Mouse (Mus musculus) limb, embryonic 14.5 days (tissue): ENCODE data around the gene Fam126a. TPM values are rescaled to one million over a fixed set of nuclear protein-coding genes. Genes with fewer than 3 reads are reported as not detected.
"Not testable (repeated sequence)": the region's sequence is repeated elsewhere in the genome, so short reads cannot be mapped to it uniquely, and the experiment has no call there.

Experiments
- ATAC-seq: fragments of 200-750 bp; cut with Nextera tagmentation; 2 replicates; pipeline ENCODE4 v1.8.0; 2017; ENCODE audit warnings: low read depth, moderate number of reproducible peaks, moderate TSS enrichment; ENCODE audit not compliant: low FRiP score
- DNase-seq: peaks from one replicate; pipeline ENCODE4 v3.0.0-alpha.2; 2015; ENCODE audit warnings: low spot score
- H3K27ac ChIP-seq: fragments of 300-500 bp; sonication (generic); replicated peaks from 2 replicates; pipeline ENCODE4 v1.5.1; 2014; ENCODE audit warnings: low read depth, mild to moderate bottlenecking, low read length, moderate library complexity, mixed read lengths
- H3K27me3 ChIP-seq: fragments of 300-500 bp; sonication (generic); 2 replicates; pipeline ENCODE4 v1.6.1; 2014; ENCODE audit warnings: low read length, mixed read lengths; ENCODE audit not compliant: control insufficient read depth, insufficient read depth
- H3K36me3 ChIP-seq: fragments of 300-500 bp; sonication (generic); 2 replicates; pipeline ENCODE4 v1.6.1; 2014; ENCODE audit warnings: mild to moderate bottlenecking, low read length, moderate library complexity, mixed read lengths; ENCODE audit not compliant: control insufficient read depth, insufficient read depth
- H3K4me1 ChIP-seq: fragments of 300-500 bp; sonication (generic); 2 replicates; pipeline ENCODE4 v1.6.1; 2014; ENCODE audit warnings: antibody characterized with exemption, low read length, mixed read lengths; ENCODE audit not compliant: control insufficient read depth, insufficient read depth
- H3K4me2 ChIP-seq: fragments of 300-500 bp; sonication (generic); replicated peaks from 2 replicates; pipeline ENCODE4 v1.6.1; 2014; ENCODE audit warnings: low read depth, mild to moderate bottlenecking, low read length, moderate library complexity; ENCODE audit not compliant: severe bottlenecking
- H3K4me3 ChIP-seq: fragments of 300-500 bp; sonication (generic); replicated peaks from 2 replicates; pipeline ENCODE4 v1.5.1; 2014; ENCODE audit warnings: low read length
- H3K9ac ChIP-seq: fragments of 300-500 bp; sonication (generic); 2 replicates; pipeline ENCODE4 v1.6.1; 2014; ENCODE audit warnings: mild to moderate bottlenecking, low read depth, low read length, moderate library complexity; ENCODE audit not compliant: severe bottlenecking
- H3K9me3 ChIP-seq: fragments of 300-500 bp; sonication (generic); 2 replicates; pipeline ENCODE4 v1.6.1; 2016; ENCODE audit warnings: low read length; ENCODE audit not compliant: control insufficient read depth
- POLR2A ChIP-seq: fragments of 200-500 bp; IDR thresholded peaks from 2 replicates; pipeline ENCODE4 v1.8.0; 2012; ENCODE audit warnings: inconsistent platforms, mild to moderate bottlenecking, moderate library complexity, borderline replicate concordance; ENCODE audit not compliant: insufficient read depth, insufficient read length; ENCODE audit errors: extremely low read depth
- WGBS: fragments of 180-500 bp; shearing (Covaris S2); extraction: QIAGEN DNeasy Blood & Tissue Kit; methylation state at CpG from one replicate; pipeline ENCODE4 v1.1.7; 2014; 5-methylcytosine and 5-hydroxymethylcytosine counted together
- polyA plus RNA-seq, 2 experiments: library from polyadenylated mRNA; depleted of rRNA in 1 of 2; stranded (reverse) in 1 of 2; unstranded in 1 of 2; fragments of >200 nt; fragmentation: Nextera tagmentation in 1 of 2; extraction: Ambion mirVana in 1 of 2; gene quantifications; 2 replicates each; pipeline versions ENCODE4 v1.2.1 to v1.2.3; 2012 to 2014

Fam126a gene
- polyA plus RNA-seq, 2 experiments = 23.4 to 38.5 TPM

DNA sequence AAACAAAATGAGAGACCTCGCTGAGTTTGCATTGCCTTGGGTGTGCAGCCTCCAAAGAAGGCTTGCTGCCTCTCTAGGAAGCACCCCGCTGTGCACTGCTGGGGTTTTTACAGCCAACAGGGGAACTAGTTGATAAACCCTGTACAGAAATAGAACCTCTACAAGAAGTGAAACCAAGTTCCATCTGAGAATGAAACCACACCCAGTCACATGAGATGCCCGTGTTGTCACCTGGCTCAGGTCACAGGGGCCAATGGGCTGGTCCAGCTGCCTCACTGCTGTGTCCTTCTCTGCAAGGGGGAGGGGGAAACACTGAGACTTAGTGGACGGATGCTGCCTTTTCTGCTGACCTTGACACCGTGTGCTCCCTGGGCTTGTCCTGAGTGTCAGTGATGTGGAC lies 156.0 kb downstream of the Fam126a start:
- no peak for TF ChIP-seq POLR2A
- WGBS = 66% methylated on average over 5 of the region's 5 CpGs
- Histone ChIP-seq H3K4me3 (no peak overlapping the region), H3K27ac (no peak overlapping the region), H3K4me1 (no peaks in the 10 kb centered on the region), H3K4me2 (no peak overlapping the region), H3K9me3 (no peaks in the 10 kb centered on the region), H3K27me3 (no peaks in the 10 kb centered on the region), H3K9ac (no peak overlapping the region), H3K36me3 (no peaks in the 10 kb centered on the region)
- ATAC-seq (no peak), DNase-seq (no peak)

DNA sequence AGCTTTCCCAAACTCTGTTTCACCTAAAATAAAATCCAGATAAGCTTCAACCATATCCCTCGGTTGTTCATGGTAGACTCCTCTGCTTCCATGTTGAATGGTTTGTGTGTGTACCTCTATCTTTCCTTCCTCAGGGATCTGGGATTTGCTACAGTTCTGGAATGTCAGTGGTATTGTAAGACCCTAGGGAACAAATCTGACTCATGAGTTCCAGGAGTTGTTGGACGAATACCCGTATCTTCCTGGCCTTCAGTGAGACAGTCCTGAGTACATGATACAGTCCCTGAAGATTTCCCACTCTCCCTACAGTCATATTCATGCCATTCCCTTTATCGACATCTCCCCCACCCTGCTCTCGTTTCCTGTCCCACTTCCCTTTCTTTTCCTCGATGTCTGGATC lies 157.9 kb downstream of the Fam126a start:
- TF ChIP-seq POLR2A = no peak
- no peak for DNase-seq
- 76% methylated on average over 6 of the region's 6 CpGs for WGBS
- no peak overlapping the region for H3K4me2 ChIP-seq
- no peaks in the 10 kb centered on the region for H3K36me3 ChIP-seq
- no peak overlapping the region for H3K27ac ChIP-seq
- no peaks in the 10 kb centered on the region for H3K4me1 ChIP-seq
- no peaks in the 10 kb centered on the region for H3K9me3 ChIP-seq
- ATAC-seq = no peak
- H3K9ac ChIP-seq = no peak overlapping the region
- no peaks in the 10 kb centered on the region for H3K27me3 ChIP-seq
- H3K4me3 ChIP-seq = no peak overlapping the region

DNA sequence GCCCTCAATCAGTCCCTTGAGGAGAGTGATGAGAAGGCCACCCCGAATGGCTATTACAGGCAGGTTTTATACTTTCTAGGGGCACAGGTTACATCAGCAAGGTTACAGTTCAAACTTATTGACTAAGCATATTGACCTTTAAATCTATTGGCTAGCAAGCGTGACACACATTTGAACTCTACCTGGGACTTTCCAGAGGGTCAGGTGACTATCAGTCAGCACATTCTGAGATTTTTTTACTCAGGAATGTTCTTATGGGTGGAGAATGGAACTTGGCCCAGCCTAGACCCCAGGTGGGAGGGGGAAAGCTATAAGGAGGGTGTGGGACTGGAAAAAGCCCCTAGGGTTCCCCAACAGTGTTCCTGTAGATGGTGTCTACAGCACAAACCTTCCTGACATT lies 159.2 kb downstream of the Fam126a start:
- not testable (repeated sequence) for DNase-seq, H3K27me3 ChIP-seq, H3K9ac ChIP-seq, H3K4me1 ChIP-seq, H3K36me3 ChIP-seq, ATAC-seq, H3K4me2 ChIP-seq, H3K4me3 ChIP-seq, H3K27ac ChIP-seq, H3K9me3 ChIP-seq
- 90% methylated on average over 2 of the region's 2 CpGs for WGBS

DNA sequence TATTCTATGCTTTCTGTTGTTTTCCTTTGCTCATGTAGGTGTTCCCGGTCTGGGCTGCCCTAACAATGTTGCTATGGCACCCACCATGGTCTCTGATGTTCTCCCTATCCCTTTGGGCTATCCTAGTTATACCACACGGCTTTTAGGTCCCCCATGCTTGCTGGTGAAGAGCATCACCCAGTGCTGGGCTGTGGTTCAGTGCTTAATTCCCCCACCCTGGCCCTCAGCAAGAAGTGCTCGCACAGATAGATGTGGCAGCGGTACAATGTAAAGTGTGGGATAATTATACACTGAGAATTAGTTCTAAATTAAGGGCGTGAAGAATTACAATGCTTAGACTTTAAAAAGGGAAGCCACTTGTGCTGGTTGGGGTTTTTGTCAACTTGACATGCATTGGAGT lies 164.5 kb downstream of the Fam126a start:
- 89% methylated on average over 5 of the region's 5 CpGs for WGBS
- no peak overlapping the region for H3K4me3 ChIP-seq
- H3K27ac ChIP-seq = no peak overlapping the region
- no peaks in the 10 kb centered on the region for H3K9me3 ChIP-seq
- DNase-seq = no peak
- peaks cover 18% of the 10 kb centered on the region for H3K4me1 ChIP-seq
- ATAC-seq = no peak
- no peak overlapping the region for H3K4me2 ChIP-seq
- TF ChIP-seq POLR2A = no peak
- H3K36me3 ChIP-seq = no peaks in the 10 kb centered on the region
- H3K27me3 ChIP-seq = no peaks in the 10 kb centered on the region
- H3K9ac ChIP-seq = no peak overlapping the region

Other genes with a start within 250 kb of the Fam126a start
- gene Pus7, start 247.0 kb downstream of the Fam126a start, polyA plus RNA-seq (2012; rRNA removed) = 24.0 and 28.7 TPM in 2 replicates
- 26.3 and 27.0 TPM in 2 replicates for gene Pus7, start 247.0 kb downstream of the Fam126a start, polyA plus RNA-seq (2014; fragmentation: Nextera tagmentation; extraction: Ambion mirVana)
- 31.9 and 35.8 TPM in 2 replicates for gene Rint1, start 243.0 kb downstream of the Fam126a start, polyA plus RNA-seq (2012; rRNA removed)
- gene Rint1, start 243.0 kb downstream of the Fam126a start, polyA plus RNA-seq (2014; fragmentation: Nextera tagmentation; extraction: Ambion mirVana) = 32.1 and 38.1 TPM in 2 replicates
- 79.3 and 86.3 TPM in 2 replicates for gene Tomm7, start 186.5 kb downstream of the Fam126a start, polyA plus RNA-seq (2012; rRNA removed)
- 109 and 113 TPM in 2 replicates for gene Tomm7, start 186.5 kb downstream of the Fam126a start, polyA plus RNA-seq (2014; fragmentation: Nextera tagmentation; extraction: Ambion mirVana)
- gene Klhl7, start 69.9 kb upstream of the Fam126a start, polyA plus RNA-seq (2012; rRNA removed) = 28.6 and 33.7 TPM in 2 replicates
- gene Klhl7, start 69.9 kb upstream of the Fam126a start, polyA plus RNA-seq (2014; fragmentation: Nextera tagmentation; extraction: Ambion mirVana) = 51.7 and 54.0 TPM in 2 replicates
- gene Nupl2, start 134.3 kb upstream of the Fam126a start, polyA plus RNA-seq (2012; rRNA removed) = 10.5 and 11.5 TPM in 2 replicates
- gene Nupl2, start 134.3 kb upstream of the Fam126a start, polyA plus RNA-seq (2014; fragmentation: Nextera tagmentation; extraction: Ambion mirVana) = 15.9 and 18.1 TPM in 2 replicates